ENCODE assay signal across 28 mouse cellular contexts in genomic region chr7:95598339-95598738, GRCm38 (mm10).
"Had no signal": no experiment of that assay in that cellular context is flagged by ENCODE, and none has a peak within 500 bp of the region (broad histone marks: within the 10 kb centered on the region; RNA-seq: fewer than 3 reads in every experiment).

No protein-coding gene starts in this region.

- H3K9me3 ChIP-seq: heart, embryonic 13.5 days; heart, embryonic 15.5 days; hindbrain, embryonic 10.5 days; hindbrain, embryonic 12.5 days; intestine, embryonic 15.5 days; kidney, embryonic 15.5 days; limb, embryonic 10.5 days; limb, embryonic 12.5 days; liver, embryonic 13.5 days; liver, embryonic 15.5 days had no signal

- H3K4me3 ChIP-seq: gastrocnemius, adult 2 months; heart, adult 2 months; heart, embryonic 13.5 days; heart, embryonic 15.5 days; hindbrain, embryonic 10.5 days; hindbrain, embryonic 12.5 days; intestine, embryonic 15.5 days; kidney, embryonic 15.5 days; layer of hippocampus, adult 2 months; left cerebral cortex, adult 2 months; limb, embryonic 10.5 days; limb, embryonic 12.5 days; liver, embryonic 13.5 days; liver, embryonic 15.5 days had no signal

- H3K27ac ChIP-seq: gastrocnemius, adult 2 months; heart, adult 2 months; heart, embryonic 13.5 days; heart, embryonic 15.5 days; hindbrain, embryonic 10.5 days; hindbrain, embryonic 12.5 days; hindbrain, embryonic 14.5 days; intestine, embryonic 15.5 days; kidney, embryonic 15.5 days; layer of hippocampus, adult 2 months; left cerebral cortex, adult 2 months; limb, embryonic 10.5 days; limb, embryonic 12.5 days; liver, embryonic 13.5 days; liver, embryonic 15.5 days had no signal

- ATAC-seq: forebrain, embryonic 16.5 days; hindbrain, embryonic 16.5 days; inflammation-experienced regulatory T-cells, adult 6 months; intestine, embryonic 15.5 days; intestine, postnatal 0 days had no signal

- H3K4me2 ChIP-seq: heart, embryonic 13.5 days; heart, embryonic 15.5 days; hindbrain, embryonic 12.5 days; hindbrain, embryonic 14.5 days; intestine, embryonic 15.5 days; kidney, embryonic 15.5 days; limb, embryonic 12.5 days; liver, embryonic 11.5 days; liver, embryonic 13.5 days; liver, embryonic 15.5 days had no signal

- H3K4me1 ChIP-seq: heart, embryonic 13.5 days; heart, embryonic 15.5 days; hindbrain, embryonic 10.5 days; hindbrain, embryonic 12.5 days; intestine, embryonic 15.5 days; kidney, embryonic 15.5 days; limb, embryonic 10.5 days; limb, embryonic 12.5 days; liver, embryonic 13.5 days; liver, embryonic 15.5 days had no signal

- DNase-seq: gastrocnemius, adult 2 months; gastrocnemius, postnatal 10 days; gastrocnemius, postnatal 25 days; heart, adult 2 months; heart, postnatal 4 days; kidney, adult 18-20 months; kidney, adult 9 months; kidney, postnatal 10 days; kidney, postnatal 4 days; liver; liver, embryonic 13.5 days had no signal

- H3K9ac ChIP-seq: heart, embryonic 13.5 days; heart, embryonic 15.5 days; hindbrain, embryonic 12.5 days; hindbrain, embryonic 14.5 days; intestine, embryonic 15.5 days; kidney, embryonic 15.5 days; limb, embryonic 12.5 days; liver, embryonic 13.5 days; liver, embryonic 15.5 days had no signal

- H3K27me3 ChIP-seq: heart, embryonic 13.5 days; heart, embryonic 15.5 days; hindbrain, embryonic 12.5 days; intestine, embryonic 15.5 days; kidney, embryonic 15.5 days; limb, embryonic 12.5 days; liver, embryonic 13.5 days; liver, embryonic 15.5 days had no signal

- H3K36me3 ChIP-seq: heart, embryonic 13.5 days; heart, embryonic 15.5 days; hindbrain, embryonic 10.5 days; hindbrain, embryonic 12.5 days; intestine, embryonic 15.5 days; kidney, embryonic 15.5 days; limb, embryonic 10.5 days; limb, embryonic 12.5 days; liver, embryonic 13.5 days; liver, embryonic 15.5 days had no signal
